Mouse (Mus musculus) hindlimb bud, embryonic 11.5 days (tissue): Measurements from ENCODE around the gene Rasd1.
"Not testable (repeated sequence)": the region's sequence is repeated elsewhere in the genome, so short reads cannot be mapped to it uniquely, and the experiment has no call there.

Experiments
- DNase-seq: peaks from one replicate; pipeline ENCODE4 v3.0.0-alpha.2; 2012; ENCODE audit warnings: low read depth, low spot score; ENCODE audit errors: extremely low spot score

The Rasd1 gene

DNA sequence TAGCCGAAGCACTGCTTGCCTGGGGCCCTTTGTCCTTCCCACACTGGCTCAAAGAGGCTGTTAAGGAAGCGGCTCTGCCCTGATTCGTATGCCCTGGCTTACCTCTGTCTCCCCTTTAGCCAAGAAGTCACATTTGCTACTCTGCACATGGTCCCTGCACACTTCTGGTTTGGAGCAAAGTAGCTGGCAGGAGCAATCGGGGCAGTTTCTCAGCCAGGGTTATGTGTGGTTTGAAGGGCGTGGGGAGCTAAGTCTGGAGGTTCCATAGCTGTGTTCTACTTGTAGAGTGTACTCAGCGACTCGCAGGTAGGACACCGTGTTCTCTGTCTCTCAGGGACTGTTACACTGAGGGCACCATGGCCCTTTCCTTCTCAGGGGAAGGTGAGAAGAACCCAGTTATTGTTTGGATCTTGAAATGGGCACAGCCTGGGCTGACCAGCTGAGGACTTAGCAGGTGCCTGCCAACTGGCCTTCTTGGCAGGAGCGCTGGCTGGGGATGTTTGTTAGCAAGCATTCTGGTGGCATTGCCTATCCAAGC lies 3.3 kb downstream of the Rasd1 start:
- DNase-seq, result no peak

DNA sequence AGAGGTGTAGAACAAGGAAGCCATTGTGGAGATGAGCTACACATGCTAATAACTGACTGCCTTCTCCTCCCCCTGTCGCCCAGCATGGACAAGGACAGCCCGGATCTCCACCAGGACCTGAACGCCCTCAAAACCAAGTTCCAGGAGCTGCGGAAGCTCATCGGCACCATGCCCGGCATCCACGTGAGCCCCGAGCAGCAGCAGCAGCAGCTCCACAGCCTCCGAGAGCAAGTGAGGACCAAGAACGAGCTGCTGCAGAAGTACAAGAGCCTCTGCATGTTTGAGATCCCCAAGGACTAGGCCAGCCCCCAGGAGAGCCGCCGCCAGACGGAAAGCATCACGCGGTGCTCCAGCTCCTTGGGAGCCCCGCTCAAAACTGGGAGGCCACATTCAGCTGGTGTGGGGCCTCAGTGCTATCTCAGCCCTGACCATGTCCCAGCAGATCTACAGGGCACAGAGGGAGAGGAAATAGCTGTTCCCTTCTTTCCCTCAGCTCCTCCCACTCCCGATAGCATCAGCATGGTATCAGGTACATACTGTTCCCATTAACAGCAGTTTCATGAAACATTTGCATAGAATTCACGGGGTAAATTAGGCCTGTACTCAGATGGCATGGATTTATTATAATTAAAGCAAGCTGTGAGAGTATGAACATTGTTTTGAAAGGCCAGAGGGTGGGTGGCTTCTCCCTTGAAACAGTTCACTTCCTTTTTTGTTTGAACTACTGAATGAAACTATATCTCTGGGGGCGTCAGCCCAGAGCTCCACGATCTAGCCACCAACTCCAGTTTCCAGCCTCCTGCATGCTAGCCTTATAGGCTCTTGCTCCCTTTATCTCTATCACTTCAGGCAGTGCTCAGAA lies 4.0 kb downstream of the Rasd1 start:
- DNase-seq, result no peak

- no peak for DNase-seq
Observed at GRCm38 (mm10) chr11:59959453-59959852, 5.3 kb downstream of the Rasd1 start.

DNA sequence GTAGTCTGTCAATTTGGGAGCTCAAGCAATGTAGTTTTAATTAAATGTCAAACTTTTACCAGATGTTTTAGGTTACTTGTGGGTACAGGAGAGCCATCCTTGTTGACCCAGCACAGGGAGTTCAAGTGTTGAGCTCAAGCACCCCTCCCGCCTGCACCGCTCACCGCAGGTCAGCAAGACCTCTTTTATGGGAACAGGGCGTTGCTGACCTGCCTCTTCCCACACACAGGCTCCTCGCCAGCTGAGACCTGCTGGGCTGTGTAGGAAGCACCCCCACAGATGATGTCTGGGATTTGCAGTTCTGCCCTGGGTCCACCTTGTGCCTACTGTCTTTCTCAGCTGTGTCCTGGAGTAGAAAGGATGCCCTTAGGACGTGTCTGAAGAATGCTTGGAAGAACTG lies 8.0 kb downstream of the Rasd1 start:
- DNase-seq, result no peak

DNA sequence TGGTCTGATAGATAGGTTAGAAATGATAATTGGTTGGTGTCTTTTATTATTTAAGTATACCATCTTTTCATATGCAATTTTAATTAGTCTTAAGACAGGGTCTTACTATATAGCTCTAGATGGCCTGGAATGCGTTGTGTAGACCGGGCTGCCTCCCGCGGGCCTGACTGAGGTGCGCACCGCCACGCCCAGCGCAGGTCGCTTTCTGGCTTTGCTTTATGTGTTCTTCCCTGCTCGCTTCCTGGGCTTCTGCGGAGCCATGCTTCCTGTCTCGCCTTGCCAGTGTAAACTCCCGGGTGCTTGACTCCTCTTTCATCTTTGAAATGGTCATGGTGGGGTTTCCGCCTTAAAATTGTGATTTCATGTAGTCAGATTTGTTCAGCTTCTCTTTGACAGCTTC lies 11.9 kb downstream of the Rasd1 start:
- no peak for DNase-seq

GRCm38 (mm10) chr11:59948401-59948767 lies 16.4 kb downstream of the Rasd1 start:
- DNase-seq, result no peak

GRCm38 (mm10) chr11:59947752-59948400 lies 16.9 kb downstream of the Rasd1 start, which contains the start of gene Med9:
Gene Med9, plus strand, starts transcription at chr11:59948206.
- DNase-seq, result no peak

DNA sequence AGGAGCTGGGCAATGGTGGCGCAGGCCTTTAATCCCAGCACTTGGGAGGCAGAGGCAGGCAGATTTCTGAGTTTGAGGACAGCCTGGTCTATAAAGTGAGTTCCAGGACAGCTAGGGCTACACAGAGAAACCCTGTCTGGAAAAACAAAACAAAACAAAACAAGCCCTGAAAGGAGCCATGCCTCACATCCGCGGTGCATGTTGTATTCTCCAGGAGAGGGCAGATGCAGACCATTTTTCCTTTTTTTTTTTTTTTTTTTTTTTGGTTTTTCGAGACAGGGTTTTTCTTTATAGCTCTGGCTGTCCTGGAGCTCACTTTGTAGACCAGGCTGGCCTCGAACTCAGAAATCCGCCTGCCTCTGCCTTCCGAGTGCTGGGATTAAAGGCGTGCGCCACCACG lies 19.9 kb downstream of the Rasd1 start:
- not testable (repeated sequence) for DNase-seq

DNA sequence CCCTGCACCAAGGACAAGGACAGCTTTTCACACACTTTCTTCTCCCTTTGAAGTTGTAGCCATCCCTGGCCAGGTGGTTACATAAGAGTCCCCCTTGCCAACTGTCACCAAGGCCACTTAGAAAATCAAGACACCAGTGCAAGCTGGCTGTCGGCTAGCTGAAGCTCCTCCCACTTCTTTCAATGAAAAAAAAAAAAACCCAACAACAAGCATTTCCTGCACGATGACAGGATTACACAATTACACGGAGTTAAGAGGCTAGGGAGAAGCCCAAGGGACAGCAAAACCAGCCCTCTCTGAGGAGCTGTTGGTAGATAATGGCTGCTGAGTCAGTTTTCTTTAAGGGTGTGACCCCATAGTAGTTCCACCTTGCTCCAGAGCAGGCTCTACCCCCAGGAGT lies 23.4 kb downstream of the Rasd1 start:
- no peak for DNase-seq

- DNase-seq, result no peak
Observed at GRCm38 (mm10) chr11:59940645-59941044, 24.1 kb downstream of the Rasd1 start.

DNA sequence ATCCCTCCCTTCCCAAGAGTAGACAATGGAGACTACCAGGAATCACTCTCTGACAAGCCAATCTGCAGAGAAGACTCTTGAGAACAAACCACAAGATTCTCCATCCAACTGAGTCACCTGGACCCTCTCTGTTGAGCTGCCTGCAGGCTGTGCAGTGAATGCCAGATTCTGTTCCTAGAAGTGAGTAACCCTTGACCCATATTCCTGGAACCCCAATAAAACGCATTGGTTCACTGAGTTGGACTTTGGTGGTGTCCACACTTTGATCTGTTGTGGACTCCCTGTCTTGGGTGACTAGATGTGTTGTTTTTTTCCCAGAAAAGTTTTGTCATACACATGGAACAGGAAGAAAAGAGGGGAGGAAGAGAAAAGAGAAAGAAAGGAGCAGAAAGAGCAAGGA lies 24.9 kb downstream of the Rasd1 start:
- DNase-seq, result no peak

- no peak for DNase-seq
Observed at GRCm38 (mm10) chr11:59937615-59938014, 27.1 kb downstream of the Rasd1 start.

DNA sequence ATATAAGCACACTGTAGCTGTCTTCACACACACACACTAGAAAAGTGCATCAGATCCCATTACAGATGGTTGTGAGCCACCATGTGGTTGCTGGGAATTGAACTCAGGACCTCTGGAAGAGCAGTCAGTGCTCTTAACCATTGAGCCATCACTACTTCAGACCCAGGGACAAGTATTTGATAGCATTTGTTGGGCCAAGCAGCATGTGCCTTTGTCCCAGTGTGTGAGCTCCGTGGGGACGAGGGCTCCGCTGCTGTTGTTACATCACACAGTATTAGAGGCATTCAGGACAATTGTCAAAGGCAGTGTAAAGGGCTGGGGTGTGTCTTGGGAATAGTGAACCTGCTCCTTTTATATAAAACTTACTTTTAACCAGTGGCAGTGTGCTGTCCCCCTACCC lies 27.7 kb downstream of the Rasd1 start:
- no peak for DNase-seq

DNA sequence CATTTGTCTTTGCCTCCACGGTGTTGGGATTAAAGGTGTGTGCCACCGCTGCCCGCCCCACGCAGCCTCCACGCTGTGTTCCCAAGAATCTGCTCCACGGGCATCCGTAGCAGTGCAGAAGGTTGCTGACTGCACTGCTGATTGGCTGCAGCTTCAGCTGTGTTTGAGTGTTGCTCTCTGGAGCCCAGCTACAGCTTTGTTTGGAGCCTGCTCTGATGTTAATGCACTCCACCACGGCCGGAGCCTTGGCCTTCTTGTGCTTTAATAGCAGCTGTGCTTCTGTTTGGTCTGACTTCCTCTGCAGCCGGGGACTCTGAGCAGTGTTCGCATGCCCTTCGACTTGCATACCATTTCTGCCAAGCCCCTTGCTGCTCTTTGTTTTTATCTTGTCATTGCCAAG lies 30.8 kb downstream of the Rasd1 start:
- no peak for DNase-seq

GRCm38 (mm10) chr11:59932560-59933337 lies 32.0 kb downstream of the Rasd1 start:
- DNase-seq, result no peak

DNA sequence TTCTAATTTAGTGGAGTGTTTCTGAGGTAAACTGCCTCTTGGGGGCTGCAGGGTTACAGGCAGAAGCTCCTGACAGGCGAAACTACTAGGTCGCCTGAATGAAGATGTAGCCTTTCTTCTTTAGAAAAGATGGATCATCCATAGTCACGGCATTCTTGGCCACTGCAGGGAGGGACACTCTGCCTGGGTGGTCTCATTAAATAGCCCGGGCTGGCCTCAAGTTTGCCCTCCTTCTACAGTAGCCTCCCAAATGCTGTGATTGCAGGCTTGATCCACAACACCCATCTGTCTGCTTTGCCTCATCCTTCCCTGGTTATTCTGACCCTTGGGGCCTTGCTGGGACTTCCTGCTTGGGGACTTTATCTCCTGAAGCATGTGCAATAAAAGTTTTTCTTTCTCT lies 34.7 kb downstream of the Rasd1 start:
- no peak for DNase-seq

- DNase-seq, result no peak
Observed at GRCm38 (mm10) chr11:59921265-59921664, 43.5 kb downstream of the Rasd1 start.

DNA sequence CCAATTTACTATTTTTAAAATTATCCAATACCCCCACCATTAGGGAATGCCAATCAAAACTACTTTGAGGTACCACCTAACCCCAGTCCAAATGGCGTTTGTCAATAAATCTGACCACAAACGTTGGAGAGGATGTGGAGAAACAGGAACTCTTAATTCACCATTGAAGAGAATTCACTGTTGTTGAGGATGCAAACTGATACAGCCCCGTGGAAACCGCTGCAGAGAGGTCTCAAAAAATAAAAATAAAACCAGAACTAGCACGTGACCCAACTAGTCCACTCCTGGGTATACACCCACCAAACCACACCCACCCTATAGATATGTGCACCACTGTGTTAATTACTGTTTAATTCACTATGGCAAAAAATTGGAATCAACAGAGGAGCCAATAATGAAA lies 44.4 kb downstream of the Rasd1 start:
- DNase-seq, result no peak

DNA sequence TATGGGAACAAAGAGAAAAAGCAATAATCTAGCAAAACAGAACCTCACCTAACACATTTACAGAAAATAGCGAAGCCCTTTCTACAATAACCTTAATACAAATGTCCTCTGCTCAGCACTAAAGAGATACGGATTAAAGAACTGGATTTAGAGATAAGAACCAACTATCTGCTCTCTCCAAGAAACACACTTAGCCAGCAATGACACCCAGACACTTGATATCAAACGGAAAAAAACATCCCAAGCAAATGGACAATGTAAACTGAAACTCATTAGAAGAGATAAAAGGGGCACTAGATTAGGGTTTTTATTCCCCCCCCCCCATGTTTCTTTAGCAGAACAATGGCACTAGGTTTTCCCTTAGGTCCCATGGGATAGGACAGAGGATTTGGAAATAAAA lies 45.3 kb downstream of the Rasd1 start:
- DNase-seq, result no peak

DNA sequence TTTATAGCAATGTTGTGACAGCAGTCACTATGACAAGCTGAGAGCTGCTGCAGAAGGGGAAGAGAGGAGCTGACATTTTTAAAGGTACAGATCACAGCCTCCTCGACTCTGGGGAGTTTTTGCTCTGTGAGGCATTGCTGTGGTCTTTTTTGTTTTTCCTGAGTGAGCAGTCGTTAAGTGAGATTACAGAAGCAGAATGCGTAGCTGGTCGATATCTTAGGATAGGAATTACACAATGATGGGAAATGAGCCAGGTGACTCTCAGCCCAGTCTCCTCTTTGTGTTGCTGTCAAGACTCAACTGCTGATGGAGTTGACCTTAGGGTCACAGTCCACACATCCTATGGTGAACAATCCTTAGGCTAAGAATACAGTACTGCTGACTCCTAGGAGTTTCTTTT lies 46.7 kb downstream of the Rasd1 start:
- no peak for DNase-seq

DNA sequence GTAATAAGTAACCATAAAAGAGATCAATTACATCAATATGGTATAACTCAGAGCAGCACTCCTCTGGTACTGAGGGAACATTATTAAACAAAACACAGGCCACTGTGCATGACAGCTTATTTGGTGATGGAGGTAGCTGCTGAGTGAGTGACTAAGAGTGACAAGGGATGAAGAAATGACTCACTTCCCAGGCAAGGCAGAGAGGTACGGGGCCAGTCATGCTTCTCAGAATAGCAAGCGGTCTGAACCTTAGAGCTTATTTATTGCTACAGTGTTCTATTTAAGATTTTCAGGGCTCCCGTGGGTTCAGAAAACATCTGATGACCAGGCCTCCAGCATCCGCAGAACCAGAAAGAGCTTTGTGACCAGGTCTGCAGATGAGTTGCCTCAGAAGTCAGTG lies 51.0 kb downstream of the Rasd1 start:
- DNase-seq, result no peak
